Mouse (Mus musculus) cerebral cortex, adult 2 months (tissue): ENCODE results near the gene Osbpl10.

Experiments used
- WGBS: fragments of 180-500 bp; shearing (Covaris S2); methylation state at CpG from one replicate; pipeline ENCODE4 v1.1.7; 2018; 5-methylcytosine and 5-hydroxymethylcytosine counted together

The Osbpl10 gene

DNA sequence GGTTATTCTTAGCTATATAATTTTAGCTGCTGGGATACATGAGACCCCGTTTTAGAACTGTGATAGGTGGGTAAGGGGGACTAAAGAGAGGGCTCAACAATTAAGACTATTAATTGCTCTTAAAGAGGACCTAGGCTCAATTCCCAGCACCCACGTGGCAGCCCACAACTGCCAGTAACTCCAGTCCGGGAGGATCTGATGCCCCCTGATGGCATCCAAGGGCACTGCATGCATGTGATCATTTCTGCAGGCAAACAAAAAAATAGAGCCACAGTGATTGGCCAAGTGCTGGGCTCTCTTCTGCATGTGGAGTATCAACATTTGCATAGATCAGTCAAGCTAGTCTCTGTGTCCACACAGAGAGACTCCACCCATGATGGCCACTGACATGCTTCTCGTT, 96.8 kb downstream of the Osbpl10 start:
- WGBS: 85% methylated on average over 4 of the region's 4 CpGs

DNA sequence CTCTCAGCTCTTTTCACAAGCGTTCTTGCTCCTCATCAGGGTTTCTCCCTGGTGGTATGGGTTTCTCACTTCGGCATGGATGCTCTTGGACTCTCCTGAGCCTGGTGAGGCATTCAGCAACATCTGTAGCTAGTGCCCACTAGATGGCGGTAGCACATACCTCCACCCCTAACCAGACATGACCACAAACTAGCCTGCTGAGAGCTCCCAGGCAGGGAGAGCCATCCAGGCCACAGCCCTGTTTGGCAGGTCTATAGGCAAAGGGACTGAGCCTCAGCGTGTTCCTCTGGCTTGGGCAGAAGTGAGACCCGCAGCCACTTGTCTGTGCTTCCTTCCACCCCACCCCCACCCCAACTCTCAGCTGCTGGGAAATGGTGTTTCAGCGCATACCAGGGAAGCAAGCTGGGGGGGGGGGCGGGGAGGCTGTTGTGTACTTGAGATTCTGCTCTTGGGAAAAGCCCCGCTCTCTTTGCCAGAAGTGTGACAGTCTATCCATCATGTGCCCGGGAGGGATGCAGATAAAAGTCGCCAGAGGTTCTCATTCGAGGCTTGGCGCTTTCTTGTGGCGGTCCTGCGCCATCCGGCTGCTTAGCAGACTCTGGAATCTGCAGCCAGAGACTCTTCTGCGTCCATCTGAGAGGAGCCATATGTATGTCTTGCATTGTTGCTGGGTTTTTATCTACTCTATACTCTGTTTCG, 110.1 kb downstream of the Osbpl10 start:
- 49% methylated on average over 17 of the region's 17 CpGs for WGBS

DNA sequence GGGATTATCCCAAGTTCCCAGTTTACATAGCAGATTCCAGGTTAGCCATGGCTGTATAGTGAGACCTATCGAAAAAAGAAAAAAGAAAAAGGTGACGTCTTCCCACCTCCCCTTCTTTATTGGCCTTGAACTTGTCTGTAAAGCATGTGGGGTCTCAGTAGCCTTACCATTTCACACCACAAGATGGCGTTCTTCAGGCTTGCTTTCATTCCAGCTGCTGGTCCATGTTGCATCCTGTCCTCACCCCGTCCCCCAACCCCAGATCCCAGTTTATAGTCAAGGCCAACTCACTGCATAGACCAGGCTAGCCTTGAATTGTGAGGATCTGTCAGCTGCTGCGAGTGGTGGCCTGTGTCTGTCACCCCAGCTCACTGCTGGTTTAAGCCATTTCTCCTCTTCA, 111.3 kb downstream of the Osbpl10 start:
- WGBS: 72% methylated on average over 5 of the region's 5 CpGs

DNA sequence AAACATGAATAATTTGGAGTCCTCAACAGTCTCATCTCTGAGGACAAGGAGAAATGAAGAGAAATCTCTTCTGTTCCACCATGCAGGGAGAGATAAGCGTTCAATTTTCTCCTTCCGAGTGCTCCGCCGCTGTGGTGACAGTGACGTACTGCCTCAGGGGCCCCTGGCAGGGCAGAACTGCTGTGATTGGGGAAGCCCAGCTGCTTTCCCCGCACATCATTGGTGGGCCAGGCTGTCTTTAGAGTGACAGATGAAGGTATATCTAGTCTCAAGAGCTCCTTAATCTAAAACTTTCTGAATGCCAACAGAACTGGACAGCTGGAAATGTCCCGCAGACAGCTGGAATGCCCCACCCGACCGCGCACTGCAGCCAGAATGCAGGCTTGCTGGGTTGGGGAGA, 118.1 kb downstream of the Osbpl10 start:
- whole genome bisulfite sequencing: 89% methylated on average over 10 of the region's 10 CpGs

DNA sequence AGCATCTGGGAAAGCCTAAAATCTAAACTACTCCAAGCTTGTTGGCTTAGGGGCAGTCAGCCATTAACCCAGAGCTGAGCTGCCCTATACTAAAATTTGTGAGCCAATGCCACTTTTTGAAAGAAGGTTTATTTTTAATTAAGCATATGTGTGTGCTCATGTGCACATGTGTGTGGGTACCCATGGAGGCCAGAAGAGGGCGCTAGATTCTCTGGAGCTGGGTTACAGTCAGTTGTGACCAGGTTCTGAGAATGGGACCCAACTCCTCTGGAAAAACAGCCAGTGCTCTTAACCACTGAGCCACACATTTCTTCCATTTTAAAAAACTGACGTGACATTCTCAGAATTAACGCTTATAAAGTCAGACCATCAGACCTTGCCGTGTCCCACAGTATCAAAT, 119.0 kb downstream of the Osbpl10 start:
- WGBS: 89% methylated on average over 4 of the region's 4 CpGs

DNA sequence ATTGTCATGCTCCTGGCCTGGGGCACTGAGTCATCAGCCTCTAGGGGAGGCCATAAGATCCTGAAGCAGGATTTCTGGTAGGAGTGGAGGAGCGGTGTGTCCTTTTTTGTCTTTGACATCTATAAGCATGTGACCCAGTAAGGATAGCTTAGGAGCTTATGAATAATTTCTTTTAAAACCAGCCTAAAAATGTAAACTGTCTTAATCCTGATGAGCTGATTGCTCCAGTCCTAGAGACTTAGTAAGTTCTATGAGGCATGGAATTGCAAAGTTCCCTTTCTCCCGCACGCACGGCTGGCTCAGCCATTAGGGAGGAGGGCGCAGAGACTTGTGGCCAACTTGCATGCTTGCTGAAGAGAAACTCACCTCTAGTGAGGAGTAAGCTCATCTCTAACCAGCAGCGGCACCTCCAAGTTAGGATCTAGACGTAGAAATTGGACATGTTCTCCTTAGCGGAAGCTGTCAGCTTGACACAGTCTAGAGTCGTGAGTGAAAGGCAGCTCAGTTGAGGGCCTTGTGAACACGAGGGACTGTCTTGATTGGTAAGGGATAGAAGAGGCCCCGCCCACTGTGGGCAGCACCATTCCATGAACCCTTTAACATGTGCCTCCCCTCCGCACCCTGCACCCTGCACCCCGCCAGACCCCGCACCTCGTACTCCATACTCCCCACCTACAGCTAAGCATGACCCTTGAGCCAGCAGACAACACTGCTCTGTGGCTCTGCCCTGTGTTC, 122.0 kb downstream of the Osbpl10 start:
- 86% methylated on average over 15 of the region's 15 CpGs for WGBS

DNA sequence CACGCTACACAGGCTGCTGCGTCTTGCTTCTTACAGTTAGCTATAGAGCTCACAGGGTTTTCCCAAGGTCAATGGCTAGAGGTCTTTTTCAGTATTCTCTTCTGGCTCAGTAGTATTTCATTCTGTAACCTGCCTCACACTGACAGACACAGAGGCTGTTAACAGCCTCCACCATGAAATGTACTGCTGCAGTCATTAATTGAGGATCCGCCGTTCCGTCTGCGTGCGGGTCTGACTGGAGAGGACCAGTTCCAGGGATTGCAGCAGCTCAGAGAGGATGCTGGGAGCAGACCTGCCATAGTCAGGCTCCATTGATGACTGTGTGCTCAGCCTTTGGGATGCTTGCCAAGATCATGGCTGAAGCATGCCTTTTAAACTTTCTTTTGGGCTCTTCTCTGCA, 129.1 kb downstream of the Osbpl10 start:
- 61% methylated on average over 7 of the region's 7 CpGs for WGBS

DNA sequence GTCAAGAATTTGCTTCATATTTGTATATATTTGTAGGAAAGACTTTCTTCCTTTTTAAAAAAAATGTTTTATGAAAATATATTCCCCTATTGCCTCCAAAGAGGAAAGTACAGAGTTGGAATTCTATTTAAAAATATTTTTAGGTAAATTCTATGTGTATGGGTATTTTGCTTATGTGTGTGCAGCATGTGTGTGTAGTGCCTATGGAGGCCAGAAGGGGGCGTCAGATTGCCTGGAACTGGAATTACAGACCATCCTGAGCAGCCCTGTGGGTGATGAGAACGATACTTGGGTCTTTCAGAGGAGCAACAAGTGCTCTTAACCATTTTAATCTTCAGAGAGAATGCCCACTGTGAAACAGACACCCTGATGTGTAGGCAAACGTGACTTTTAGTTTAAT, 132.3 kb downstream of the Osbpl10 start:
- 64% methylated on average over 3 of the region's 3 CpGs for WGBS

DNA sequence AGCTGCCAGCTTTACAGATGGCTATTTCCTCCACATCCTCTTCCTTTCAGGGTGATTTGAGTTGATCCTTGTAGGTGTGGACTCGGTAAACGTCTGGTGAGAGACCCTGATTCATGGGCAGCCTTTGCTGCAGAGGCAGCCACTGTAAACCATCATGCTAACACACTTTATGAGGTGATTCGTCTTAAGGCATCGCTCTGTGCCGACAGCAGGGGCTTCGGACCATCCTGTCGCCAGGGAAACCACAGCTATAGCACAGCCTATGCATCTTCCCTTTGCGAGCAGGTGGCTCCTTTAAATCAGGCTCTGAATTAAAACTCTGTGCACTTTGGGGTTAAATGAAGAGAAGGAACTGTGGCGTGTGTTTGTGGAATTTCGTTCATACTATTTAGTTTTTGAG, 138.9 kb downstream of the Osbpl10 start:
- 68% methylated on average over 10 of the region's 10 CpGs for WGBS

DNA sequence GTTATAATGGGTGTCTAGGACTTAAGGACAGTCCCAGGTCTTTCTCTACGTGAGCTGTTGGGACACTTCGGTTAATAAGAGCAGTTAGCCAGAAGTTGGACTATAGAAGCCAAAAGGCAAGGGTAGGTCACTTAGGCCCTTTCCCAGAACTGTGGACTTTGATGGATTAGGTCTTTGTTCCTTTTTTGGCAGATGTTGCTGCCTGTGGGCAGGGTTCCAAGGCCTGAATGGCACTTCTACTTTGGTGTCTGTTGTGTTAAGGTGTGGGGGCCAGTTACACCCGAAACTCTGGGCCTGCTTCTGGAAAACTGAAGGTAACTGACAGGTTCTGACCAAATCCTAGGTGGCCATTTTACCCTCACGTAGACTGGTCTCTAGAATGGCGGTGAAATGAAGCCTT, 141.9 kb downstream of the Osbpl10 start:
- 66% methylated on average over 5 of the region's 5 CpGs for WGBS

DNA sequence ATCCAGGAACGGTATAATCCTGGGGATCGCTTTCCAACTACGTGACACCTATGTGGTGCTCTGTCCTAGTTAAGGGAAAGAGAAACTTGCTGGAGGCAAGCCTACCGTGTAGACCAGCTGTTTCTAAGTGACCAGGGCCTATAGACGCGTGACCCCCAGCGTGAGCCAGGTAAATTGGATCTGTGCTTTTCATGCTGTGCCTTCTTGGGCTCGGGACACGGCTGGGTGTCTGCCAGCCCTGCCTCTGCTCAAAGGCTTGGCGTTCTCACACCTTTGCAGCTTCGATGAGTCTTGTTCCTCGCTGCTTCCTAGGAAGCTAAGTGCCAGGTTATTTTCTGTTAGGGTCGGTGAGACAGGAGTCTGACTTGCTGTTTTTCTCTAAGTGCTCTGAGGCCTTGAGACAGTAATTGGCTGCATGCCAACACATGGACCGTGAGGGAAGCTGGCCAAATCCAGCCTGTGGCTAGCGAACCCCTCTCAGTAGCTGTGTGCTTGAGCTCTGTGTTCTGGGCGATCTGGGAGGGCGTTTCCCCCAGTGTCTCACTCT, 142.4 kb downstream of the Osbpl10 start:
- 34% methylated on average over 17 of the region's 17 CpGs for WGBS

DNA sequence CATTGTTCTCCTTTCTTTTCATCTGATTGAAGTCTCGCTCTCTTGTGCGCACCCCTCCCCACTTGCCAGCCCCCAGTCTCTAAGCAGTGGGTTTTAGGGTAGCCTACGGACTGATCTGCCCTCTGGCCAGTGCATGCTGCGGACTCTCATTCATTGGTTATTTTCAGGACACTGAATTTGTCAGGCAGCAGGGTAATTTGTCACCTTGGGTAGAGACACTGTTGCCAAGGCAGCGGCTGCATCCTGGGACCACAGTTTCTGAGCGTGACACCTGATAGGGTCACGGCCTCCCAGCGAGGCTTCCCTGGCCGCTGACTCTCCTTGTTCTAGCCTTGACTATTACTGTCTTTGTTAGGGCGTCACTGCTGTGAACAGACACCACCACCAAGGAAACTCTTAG, 149.0 kb downstream of the Osbpl10 start:
- 73% methylated on average over 10 of the region's 10 CpGs for WGBS

DNA sequence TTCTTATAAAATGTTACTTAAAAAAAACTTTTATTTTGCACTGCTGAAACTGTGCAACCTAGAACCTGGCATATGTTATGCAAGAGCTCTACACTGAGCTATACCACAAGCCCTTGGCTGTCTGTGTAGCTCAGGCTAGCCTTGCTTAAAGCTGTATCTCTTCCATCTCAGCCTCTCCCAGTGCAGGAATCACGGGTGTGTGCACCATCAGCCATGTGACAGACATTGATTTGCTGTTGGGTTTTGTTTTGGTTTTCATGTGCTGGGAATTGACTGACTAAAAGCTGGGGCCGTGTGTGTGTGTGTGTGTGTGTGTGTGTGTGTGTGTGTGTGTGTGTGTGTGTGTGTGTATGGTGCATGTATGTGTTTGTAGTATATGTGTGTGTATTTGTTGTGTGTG, 155.6 kb downstream of the Osbpl10 start:
- 50% methylated on average over 2 of the region's 2 CpGs for WGBS

DNA sequence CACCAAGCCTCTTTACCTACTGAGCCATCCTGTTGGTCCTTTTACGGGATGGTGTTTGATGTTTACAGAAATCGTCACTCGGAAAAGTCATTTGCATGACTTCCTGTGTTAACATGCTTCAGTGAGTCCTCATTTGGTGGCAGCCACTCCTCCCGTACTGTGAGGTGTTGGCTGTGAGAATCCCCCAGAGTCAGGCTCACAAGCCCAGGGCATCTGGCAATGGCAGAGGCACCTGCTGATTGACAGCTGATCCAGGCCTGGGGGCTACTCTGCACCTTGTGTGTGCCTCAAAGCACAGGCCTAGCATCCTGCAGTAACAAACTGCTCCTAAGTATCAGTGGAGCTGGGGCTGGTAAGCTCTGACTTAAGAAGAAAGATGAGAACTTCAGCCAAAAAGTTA, 156.4 kb downstream of the Osbpl10 start:
- 45% methylated on average over 4 of the region's 4 CpGs for WGBS

DNA sequence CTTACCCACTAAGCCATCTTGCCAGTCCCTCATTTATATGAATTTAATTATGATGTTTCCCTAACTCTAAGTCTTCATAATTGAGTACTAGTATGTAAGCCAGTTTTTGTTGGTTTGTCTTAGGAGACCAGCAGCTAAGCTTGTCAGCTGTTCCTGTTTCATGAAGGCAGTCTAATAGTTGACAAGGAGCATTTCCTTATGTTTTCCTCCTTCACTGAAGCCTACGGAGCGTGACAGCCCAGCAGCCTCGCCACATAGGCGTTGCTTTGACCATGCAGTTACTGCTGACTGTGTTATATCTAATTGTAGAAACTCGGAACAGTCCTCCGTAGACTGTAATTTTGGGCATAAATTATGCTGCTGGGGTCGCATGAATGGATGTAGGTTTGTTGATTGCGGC, 157.0 kb downstream of the Osbpl10 start:
- 52% methylated on average over 8 of the region's 8 CpGs for WGBS

DNA sequence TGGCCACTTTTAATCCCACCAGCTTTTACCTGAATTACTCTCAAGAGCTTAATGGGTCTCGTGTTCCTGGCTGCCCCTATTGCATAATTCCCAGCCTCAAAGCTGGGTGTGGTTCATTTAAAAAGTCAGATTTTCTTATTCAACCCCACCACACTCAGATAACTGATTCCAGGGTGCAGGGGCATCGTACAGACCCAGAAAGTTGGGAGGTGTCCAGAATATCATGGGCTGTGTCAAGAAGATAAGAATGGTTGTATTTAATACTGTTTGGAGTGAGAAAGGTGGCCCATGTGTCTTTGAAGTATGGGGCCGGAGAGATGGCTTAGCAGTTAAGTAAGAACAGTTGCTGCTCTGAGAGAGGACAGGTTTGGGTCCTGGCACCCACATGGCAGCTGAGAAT, 159.5 kb downstream of the Osbpl10 start:
- 74% methylated on average over 3 of the region's 3 CpGs for WGBS

DNA sequence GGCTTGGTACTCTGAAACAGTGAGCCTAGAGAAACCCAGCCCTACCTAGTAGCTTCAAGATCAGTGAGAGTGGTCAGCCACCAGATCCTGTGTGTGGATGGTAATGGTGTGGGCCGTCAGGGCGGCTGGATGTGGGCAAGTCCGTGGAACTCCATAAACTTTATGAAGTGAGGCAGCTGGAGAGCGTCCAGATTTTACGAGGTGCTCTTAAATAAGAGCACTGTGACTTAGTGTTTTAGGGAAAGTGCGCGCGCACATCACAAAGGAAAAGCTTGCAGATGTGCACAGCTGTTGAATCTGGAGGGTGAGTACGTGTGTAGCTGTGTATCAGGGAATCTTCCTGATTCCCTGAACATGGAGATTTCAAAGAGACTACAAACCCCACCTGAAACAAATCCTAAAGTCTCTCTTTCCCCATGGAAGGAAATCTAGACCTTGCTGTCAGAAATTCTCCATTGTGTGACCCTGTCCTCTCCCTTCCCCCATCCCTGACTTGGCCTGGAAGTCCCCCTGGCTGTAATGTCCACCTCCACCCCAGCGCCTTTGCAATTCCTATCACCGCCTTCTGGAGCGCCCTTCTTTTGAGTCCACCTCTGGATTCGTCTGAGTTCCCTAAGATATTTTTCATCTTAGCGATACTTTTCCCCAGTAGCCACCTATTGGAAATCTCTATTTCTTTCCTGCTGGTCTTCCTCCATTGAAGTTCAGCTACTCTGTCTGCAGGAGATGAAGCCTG, 161.4 kb downstream of the Osbpl10 start:
- 84% methylated on average over 14 of the region's 14 CpGs for WGBS

DNA sequence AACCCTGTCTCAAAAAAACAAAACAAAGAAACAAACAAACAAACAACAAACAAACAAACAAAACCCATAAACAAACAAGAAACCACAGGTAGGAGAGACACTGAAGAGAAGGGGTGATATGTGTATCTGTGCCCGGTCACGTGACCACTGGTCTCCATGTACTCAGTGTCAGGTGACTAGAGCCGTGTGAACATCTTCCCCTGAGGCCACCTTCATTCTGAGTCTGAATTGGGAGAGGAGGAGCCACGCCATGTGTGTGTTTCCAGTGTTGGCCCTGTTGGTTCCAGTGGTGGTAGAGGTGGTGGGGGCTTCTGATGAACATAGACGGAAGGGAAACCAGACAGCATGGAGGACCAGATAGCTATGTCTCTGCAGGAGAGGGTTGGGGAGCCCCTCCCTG, 168.8 kb downstream of the Osbpl10 start:
- 98% methylated on average over 5 of the region's 5 CpGs for WGBS

DNA sequence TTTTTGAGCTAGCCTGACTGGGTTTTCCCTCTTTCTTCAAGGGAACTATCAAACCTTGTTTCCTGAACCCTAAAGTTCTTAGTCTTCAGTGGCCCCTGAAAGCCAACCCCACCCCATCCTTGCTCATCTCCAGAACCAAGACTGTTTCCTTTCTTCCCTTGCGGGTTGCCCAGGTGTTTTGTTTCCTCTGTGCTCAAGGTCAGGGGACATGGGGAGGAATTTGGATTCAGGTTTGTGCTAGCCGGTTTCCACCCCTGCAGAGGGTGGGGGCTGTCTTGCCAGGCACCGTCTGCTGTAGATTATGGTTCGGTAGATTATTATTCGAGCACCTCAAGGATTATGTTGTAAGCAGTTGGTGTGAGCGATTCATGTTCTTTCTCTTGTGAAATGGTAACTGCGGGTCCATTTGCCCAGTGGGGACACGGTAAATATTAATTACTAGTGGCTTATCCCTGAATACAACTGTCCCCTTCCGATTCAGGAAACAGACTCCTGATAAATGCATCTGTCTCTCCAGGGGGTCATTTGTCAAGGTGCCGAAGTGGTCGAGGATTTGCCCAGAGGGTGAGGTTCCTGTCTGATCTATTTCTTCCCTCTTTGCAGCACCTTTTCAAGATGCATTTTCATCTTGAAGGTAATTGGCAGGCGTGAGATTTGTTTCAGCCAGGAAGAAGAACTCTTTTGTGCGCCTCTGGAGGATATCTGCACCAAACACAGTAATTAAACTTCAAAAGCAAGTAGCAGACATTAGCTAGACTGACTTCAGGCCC, 169.4 kb downstream of the Osbpl10 start:
- WGBS: 80% methylated on average over 13 of the region's 13 CpGs

DNA sequence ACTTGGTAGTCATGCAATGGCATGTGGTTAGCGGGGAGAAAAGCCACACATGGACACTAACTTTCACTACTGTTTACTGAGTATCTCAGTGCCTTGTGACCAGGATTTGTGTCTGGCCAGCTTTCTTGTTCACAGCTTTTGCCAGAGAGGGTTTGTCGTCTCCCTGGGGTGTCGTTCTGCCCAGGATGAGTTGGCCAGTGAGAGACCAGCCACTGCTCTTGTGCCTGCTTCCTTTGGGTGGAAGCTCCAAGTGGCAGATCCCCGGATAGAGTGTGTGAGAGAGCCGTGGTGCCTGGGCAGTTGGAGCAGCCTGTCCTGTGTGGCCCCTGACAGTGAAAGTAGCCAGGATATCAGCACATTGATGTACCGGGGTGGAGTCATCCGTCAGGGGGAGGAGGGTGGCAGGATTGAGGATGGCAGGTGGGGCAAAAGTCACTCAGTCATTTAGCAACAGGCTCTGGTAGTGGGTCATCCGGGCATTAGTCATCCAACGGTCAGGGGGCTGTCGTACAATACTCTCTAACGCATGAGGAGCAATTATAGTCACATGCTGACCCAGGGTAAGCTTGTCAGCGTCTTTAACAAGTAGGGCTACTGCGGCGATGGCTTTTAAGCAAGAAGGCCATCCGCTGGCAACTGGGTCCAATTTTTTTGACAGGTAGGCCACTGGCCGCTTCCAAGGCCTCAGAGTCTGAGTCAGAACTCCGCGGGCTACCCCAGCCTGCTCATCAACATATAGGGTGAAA, 170.8 kb downstream of the Osbpl10 start:
- WGBS: 93% methylated on average over 18 of the region's 18 CpGs

DNA sequence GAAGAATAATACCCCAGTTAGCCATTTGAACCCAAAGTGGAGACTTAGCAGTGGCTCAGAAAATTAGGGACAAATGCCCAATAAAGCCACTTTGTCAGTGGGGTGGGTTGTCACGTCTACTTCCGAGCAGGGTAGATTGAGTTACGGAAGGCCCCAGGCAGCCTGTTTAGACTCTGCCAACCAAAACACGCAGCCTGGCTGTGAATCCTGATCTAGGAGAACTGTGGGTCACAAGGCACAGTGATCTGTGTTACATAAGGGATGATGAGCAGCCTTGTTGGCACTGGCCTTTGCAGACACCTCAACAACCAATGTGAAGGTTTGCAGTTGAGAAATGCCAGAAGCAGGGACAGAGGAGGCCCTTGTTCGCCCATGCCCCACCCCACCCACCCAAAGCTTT, 183.2 kb downstream of the Osbpl10 start:
- 46% methylated on average over 5 of the region's 5 CpGs for WGBS
